Mouse (Mus musculus) monocyte, adult 59 days (primary cell): ENCODE measurements around the gene Gadd45a. TPM values are rescaled to one million over a fixed set of nuclear protein-coding genes. Genes with fewer than 3 reads are reported as not detected.

Source experiments
- total RNA-seq, 2 experiments: library from RNA; stranded (reverse); gene quantifications; one replicate each; pipeline ENCODE4 v1.2.4; 2023

Gene Gadd45a
- 10 to 100 TPM; 23.7 to 24.7 TPM for total RNA-seq

GRCm38 (mm10) chr6:67036837-67037628, at the start of gene Gadd45a:
Gene Gadd45a (minus strand): TSS chr6:67037457.

Other genes with a start within 250 kb of the Gadd45a start
- not detected for gene Vmn1r39, start 226.8 kb downstream of the Gadd45a start, total RNA-seq
- gene Gng12, start 141.1 kb downstream of the Gadd45a start, total RNA-seq: 10 to 100 TPM; 37.7 to 44.6 TPM
- 100 to 1,000 TPM; 190 to 263 TPM for gene Serbp1, start 200.7 kb upstream of the Gadd45a start, total RNA-seq